Mouse (Mus musculus) C2C12 (cell line): ENCODE results near the gene Osgep.

ENCODE experiments used
- CEBPB ChIP-seq: IDR thresholded peaks from one replicate; pipeline ENCODE4 v1.6.1; 2011; ENCODE audit warnings: low read depth, mild to moderate bottlenecking, control low read depth, moderate library complexity
- CTCF ChIP-seq: IDR thresholded peaks from one replicate; pipeline ENCODE4 v1.5.1; 2011; ENCODE audit not compliant: control insufficient read depth, insufficient read depth, insufficient read length
- FOSL1 ChIP-seq: IDR thresholded peaks from one replicate; pipeline ENCODE4 v1.8.0; 2011; ENCODE audit warnings: mild to moderate bottlenecking, low read length; ENCODE audit not compliant: poor library complexity, insufficient read depth, severe bottlenecking
- MYOG ChIP-seq: IDR thresholded peaks from one replicate; pipeline ENCODE4 v1.6.1; 2011; ENCODE audit not compliant: control insufficient read depth, insufficient read length; ENCODE audit errors: extremely low read depth
- USF1 ChIP-seq: IDR thresholded peaks from one replicate; pipeline ENCODE4 v1.6.1; 2011; ENCODE audit warnings: low read depth, mild to moderate bottlenecking, control low read depth, moderate library complexity

GRCm38 (mm10) chr14:50875175-50875574 lies 49.5 kb downstream of the Osgep start:
- TF ChIP-seq CTCF (no peak), USF1 (no peak), CEBPB (no peak), FOSL1 (no peak), MYOG (no peak)
